Mouse (Mus musculus): ENCODE measurements around the gene C730034F03Rik.

Gene C730034F03Rik

GRCm38 (mm10) chr15:89431806-89432205, 2.4 kb downstream of the C730034F03Rik start:
- DNase-seq (ENCODE audit: inconsistent ontology term): no peak

DNA sequence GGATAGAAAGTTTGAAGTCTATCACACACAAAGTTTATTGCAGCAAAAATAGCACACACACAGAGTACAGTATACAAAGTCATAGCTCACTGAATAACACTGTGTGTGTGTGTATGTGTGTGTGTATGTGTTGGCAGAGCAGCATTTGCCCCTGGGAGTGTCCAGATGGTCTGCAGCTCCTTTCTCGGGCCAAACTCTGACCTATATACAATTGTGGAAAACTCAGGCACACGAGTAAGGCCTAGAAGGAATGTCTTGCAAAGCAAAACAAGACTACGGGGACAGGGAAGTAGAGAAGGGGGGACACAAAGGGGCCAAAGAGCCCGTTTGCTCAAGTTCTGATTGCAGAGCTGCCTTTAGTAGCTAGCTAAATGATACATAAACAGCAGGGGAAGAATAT, 3.6 kb downstream of the C730034F03Rik start:
- DNase-seq (ENCODE audit: inconsistent ontology term): no peak

- no peak for DNase-seq (ENCODE audit: inconsistent ontology term)
Measured at GRCm38 (mm10) chr15:89434136-89434535, 4.7 kb downstream of the C730034F03Rik start.

DNA sequence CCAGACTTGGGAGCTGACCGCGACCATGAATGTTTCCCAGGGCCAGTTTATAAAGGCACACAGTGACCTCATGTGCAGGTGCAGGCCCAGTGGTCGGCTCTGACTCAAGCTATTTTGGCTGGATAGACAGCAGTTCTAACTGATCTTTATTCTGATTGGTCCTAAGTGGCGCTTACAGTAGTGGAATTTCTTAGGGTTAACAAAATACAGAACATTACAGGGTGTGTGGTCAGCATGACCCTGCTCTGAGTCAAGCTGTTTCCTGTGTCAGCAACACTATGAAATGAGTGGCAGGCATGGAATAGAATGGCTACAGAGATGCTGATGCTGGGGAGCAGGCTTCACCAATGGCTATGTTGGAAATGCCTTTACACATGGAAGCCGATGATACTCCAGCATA, 6.5 kb downstream of the C730034F03Rik start:
- DNase-seq (ENCODE audit: inconsistent ontology term): peak; percentile 11

- DNase-seq (ENCODE audit: inconsistent ontology term): no peak
Measured at GRCm38 (mm10) chr15:89442486-89443070, 13.2 kb downstream of the C730034F03Rik start.

DNA sequence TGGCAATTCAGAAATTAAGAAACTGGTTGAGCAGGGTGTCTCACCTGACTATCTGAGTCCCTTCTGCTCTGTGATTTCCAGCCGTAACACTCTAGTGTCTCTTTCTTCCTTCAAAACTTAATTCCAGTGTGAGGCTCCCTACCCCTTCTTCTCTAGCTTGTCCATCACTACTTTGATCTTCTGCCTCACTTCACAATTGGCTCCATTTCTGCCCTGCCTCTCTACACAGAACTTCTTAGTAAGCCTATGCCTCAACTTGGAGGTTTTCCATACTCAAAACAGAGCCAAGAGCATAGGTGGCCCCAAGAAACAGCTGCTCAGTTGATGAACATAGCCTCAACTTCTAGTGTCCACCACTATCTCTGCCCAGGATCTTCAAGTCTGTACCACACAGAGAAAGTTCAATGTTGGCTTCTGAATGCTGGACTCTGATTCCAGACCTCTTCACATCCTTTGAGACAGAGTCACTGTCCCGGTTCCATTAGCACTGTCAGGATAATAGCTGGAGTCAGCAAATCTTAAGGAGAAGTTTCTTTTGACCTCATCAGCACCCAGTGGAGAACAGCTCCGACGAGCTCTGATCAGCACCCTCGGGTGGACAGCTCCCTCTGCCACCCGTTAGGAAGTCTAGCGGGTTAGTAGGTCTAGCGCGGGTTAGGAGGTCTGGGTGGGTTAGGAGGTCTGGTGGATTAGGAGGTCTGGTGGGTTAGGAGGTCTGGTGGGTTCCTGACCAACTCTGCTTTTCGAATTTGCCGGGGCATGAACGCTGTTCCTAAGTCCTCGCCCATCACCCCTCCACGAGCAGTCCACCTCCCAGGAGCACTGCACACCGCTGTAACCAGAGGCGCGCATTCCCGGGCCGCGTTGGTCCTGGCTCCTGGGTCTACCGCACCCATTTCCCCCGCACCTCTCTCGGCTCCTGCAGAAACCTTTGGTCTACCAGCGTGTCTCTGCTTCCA, 23.8 kb downstream of the C730034F03Rik start:
- peak; percentile 78 for DNase-seq (ENCODE audit: inconsistent ontology term)

GRCm38 (mm10) chr15:89453865-89454478, 24.6 kb downstream of the C730034F03Rik start, which contains the start of gene Mapk8ip2:
Gene Mapk8ip2, plus strand, starts transcription at chr15:89453913.
- no peak for DNase-seq (ENCODE audit: inconsistent ontology term)

- no peak for DNase-seq (ENCODE audit: inconsistent ontology term)
Measured at GRCm38 (mm10) chr15:89454857-89455256, 25.5 kb downstream of the C730034F03Rik start.

DNA sequence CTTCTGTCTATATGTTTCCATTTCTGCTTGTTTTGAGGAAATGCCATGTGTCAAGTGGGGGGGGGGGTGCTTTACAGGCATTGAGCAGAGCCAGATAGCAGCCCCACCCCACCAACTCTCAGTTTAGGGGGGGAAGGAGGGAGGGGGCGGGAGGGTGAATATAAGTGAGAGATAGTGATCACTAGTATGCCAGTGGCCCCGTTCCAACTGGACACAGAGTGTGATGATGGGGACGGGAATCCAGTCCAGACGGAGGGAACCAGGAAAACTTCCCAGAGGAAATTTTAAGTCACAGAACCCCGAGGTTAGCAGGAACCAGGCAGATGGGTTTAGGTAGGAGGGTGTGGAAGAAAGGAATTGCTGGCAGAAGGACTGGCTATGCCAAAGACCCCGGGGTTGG, 26.3 kb downstream of the C730034F03Rik start:
- DNase-seq (ENCODE audit: inconsistent ontology term): no peak

DNA sequence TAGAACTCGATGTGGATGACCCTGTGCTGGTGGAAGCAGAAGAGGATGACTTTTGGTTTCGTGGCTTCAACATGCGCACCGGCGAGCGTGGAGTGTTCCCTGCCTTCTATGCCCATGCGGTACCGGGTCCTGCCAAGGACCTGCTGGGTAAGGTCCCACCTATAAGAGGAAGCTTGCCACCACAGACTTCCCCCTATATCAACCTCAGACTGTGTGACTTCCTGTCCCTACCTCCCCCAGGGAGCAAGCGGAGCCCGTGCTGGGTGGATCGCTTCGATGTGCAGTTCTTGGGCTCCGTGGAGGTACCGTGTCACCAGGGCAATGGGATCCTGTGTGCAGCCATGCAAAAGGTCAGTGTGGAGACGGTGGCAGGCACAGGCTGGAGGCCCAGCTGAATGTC, 29.6 kb downstream of the C730034F03Rik start:
- DNase-seq (ENCODE audit: inconsistent ontology term): no peak

DNA sequence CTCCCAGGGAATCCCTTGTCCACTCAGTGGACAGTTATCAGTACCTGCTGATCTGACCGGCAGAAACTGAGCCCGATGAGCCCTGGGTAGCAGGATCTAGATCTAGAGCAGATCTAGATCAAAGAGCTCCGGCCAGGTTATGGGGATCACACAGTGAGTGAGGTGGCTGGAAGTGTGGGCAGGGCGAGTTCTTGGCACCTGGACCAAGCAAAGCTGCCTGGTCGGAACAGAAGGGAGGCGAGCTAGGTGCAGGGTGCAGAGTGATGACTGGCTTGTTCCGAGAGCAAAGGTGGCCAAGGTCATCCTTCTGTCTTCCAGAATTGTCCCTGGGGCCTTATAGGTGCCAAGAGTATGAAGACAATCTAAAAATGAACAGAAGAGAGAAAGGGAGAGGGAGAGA, 30.4 kb downstream of the C730034F03Rik start:
- DNase-seq (ENCODE audit: inconsistent ontology term): no peak

DNA sequence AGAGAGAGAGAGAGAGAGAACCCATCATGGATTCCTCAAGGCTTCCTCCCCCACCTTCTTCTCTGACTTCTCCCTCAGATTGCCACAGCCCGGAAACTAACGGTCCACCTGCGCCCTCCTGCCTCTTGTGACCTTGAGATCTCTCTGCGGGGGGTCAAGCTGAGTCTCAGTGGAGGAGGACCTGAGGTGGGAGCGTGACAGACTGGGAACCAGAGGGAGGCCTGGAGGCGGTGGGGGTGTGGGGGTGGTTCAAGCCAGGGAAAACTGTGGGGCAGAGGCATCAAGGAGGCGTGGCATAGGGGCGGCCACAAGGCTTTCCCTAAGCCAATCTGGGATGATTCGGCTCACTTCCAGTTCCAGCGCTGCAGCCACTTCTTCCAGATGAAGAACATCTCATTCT, 30.9 kb downstream of the C730034F03Rik start:
- DNase-seq (ENCODE audit: inconsistent ontology term): no peak

DNA sequence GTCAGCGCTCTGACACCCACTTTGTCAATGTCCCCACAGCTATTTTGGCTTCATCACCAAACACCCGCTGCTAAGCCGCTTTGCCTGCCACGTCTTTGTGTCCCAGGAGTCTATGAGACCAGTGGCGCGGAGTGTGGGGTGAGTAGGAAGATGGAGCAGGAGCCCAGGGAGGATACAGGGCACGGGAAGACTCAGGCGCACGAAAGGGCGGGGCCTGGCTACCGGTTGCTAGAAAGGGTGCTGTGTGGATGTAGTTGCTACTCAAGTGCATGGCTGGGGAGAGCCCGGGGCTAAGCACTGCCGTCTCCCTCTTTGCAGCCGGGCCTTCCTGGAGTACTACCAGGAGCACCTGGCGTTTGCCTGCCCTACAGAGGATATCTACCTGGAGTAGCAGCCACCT, 31.9 kb downstream of the C730034F03Rik start:
- DNase-seq (ENCODE audit: inconsistent ontology term): no peak

DNA sequence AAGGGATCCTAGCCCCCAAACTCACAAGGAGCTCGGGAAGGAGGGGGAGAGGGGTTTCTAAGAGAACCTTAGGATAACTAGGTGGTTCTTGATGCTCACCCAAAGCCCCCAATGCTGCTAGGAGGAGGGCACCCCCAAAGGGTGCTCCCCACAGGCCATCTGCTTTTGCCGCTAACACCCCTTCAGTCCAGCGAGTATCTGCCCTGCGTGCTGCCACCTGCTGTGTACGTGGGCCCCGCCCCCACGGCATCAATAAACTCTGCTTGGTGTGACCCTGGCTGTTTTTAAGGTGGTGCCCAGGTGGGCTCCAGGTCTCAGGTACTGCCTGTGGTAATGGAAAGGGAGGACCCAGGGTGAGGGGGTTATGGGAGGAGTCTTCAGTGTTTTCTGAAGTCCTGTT, 32.8 kb downstream of the C730034F03Rik start:
- DNase-seq (ENCODE audit: inconsistent ontology term): no peak

DNA sequence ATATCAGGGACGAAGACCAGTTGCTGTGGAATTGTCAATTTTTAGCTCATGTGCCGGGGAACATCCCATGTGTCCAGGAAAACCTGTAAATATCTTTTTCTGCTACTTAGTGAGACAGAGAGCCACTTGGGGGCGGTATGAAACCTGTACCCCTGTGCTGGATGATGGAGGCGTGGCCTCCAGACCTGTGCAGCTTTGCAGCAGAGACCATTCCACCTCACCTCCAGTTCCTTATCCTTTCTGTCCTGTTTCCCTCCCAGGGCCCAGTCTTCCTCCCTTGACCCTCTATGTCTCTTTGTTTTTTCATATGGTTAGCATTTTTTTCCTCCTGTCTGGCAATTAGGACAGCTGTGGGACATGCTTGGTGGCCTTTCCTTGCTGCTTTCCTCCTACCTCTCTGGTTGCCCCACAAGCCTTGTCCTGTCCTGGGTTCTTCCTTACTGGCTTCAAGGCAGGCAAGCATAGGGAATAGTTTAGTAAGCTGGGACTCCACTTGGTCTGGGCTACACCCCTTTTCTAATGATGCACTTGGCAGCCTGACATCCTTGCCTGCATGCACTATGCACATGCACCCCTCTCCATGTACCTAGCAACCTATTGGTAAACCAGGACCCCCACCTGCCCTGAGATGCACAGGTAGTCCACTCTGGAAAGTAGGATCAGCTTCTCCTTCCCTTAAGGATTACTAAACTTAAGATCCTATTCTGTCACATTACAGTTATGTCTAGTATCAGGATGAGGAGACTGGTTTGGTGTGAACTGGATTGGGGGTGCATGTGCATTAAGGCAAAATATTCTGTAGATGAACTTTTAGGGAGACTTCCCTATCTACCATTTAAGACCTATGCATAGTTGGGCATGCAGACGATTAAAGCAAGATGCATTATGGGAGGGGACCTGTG, 34.2 kb downstream of the C730034F03Rik start:
- DNase-seq (ENCODE audit: inconsistent ontology term): no peak

- no peak for DNase-seq (ENCODE audit: inconsistent ontology term)
Measured at GRCm38 (mm10) chr15:89465052-89465451, 35.7 kb downstream of the C730034F03Rik start.

- DNase-seq (ENCODE audit: inconsistent ontology term): peak; percentile 40
Measured at GRCm38 (mm10) chr15:89468577-89468976, 39.2 kb downstream of the C730034F03Rik start.

- no peak for DNase-seq (ENCODE audit: inconsistent ontology term)
Measured at GRCm38 (mm10) chr15:89471476-89471875, 42.1 kb downstream of the C730034F03Rik start.

GRCm38 (mm10) chr15:89473370-89473769, 44.0 kb downstream of the C730034F03Rik start:
- DNase-seq (ENCODE audit: inconsistent ontology term): no peak

GRCm38 (mm10) chr15:89473921-89474320, 44.5 kb downstream of the C730034F03Rik start:
- DNase-seq (ENCODE audit: inconsistent ontology term): no peak

DNA sequence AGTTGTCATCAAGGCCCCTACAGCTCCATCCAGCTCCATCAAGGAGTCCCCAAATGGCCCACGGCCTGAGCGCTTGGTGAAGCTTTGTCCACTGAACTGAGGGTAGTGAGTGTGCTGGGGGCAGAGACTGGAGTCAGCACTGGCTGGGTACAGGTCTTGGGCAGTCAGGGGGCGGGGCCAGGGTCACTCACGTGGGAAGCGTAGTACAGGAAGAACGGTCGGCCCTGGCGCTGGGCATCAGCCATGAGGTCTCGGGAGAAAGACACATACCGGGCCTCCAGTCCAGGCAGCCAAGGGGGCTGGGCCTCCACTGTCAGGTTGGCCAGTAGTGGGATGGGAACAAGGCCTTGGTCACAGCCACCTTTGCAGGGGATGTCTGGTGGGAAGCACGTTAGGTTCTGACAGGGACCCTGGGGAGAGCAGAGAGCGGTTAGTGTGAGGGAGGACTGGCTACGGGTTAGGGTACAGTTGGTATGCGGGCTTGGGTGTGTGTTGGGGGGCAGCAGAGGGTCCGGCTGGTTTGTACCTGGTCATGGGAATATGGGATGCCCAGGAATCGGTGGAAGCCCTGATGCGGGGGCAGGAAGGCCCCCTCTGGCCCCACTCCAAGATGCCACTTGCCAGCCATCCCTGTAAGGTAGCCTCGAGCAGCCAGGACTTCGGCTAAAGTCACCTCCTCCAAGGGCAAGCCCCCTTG, 45.4 kb downstream of the C730034F03Rik start:
- no peak for DNase-seq (ENCODE audit: inconsistent ontology term)
